In the genomic region with DNA sequence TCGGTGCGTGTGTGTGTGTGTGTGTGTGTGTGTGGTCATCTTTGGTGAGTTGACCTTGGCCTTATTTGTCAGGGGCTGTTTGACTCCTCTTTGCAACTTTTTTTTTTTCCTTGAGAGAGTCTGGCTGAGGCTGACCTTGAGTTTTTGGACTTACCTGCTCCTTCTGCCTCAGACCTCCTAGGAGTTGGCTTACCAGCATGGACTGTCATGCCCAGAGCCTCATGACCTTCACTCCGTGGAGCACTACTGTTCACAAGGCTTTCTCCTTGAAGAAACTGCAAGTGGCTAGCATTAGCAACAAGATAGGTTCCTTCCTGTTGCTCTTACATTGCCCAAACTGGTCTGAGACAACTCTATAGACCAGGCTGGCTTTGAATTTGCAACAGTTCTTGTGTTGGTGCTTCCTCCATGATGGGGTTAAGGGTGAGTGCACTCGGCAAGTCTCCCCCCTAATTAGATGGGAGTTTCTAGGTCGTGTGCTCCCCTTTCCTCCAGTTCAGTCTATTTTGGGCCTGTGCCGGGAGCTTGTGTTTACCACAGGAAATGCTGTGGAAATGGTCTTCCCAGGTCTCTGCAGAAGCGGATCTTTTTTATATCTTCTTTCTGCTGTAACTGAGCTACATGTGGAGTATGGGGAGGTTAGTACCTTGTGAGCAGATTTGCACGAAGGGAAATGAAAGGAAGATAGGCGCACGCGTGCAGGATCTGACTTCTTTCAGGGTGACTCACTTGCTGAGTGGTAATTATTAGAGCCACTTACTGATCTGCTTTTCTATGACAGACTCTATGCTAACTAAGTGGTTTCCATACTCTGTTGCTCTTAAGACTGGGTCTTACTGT, we compare ENCODE assay signal across 8 mouse cellular contexts. TPM values are rescaled to one million over a fixed set of nuclear protein-coding genes. Genes with fewer than 3 reads are reported as not detected.
DNase-seq lines count a peak whose midpoint lies in the region; ATAC-seq lines count a peak whose summit lies in the region.

No protein-coding gene starts in this region.

- no peak for DNase-seq in embryonic facial prominence, embryonic 10.5 days (ENCODE audit: low spot score)
- DNase-seq in gastrocnemius, adult 8-10 months (ENCODE audit: low spot score in 2 of 2): no peak
- no peak for DNase-seq in left cerebral cortex, postnatal 4 days

- no peak overlapping the region for H3K4me2 ChIP-seq in embryonic facial prominence, embryonic 13.5 days
- 0 out of 2 replicates have a peak overlapping the region, but pooled peaks have one; percentile 11 for H3K4me2 ChIP-seq in heart, embryonic 13.5 days
- no peak overlapping the region; the same call in 1 of the 2 replicates for H3K4me2 ChIP-seq in liver, embryonic 15.5 days
- H3K4me2 ChIP-seq in forebrain, embryonic 13.5 days: no peak overlapping the region

- H3K4me1 ChIP-seq in embryonic facial prominence, embryonic 13.5 days: peaks cover 13% of the 10 kb centered on the region
- peaks cover 11% of the 10 kb centered on the region for H3K4me1 ChIP-seq in embryonic facial prominence, embryonic 10.5 days
- peaks cover 31% of the 10 kb centered on the region for H3K4me1 ChIP-seq in heart, embryonic 13.5 days
- H3K4me1 ChIP-seq in liver, embryonic 15.5 days (replicated peaks): peaks cover 8% of the 10 kb centered on the region; the same call in 1 of the 2 replicates
- H3K4me1 ChIP-seq in forebrain, embryonic 13.5 days: no peaks in the 10 kb centered on the region

- intact Hi-C loops in left cerebral cortex, postnatal 4 days (cut with DNase I): no loop called here

- 78% methylated on average over 11 of the region's 11 CpGs for WGBS in embryonic facial prominence, embryonic 13.5 days
- WGBS in embryonic facial prominence, embryonic 10.5 days: 85% methylated on average over 11 of the region's 11 CpGs
- 52% methylated on average over 11 of the region's 11 CpGs for WGBS in heart, embryonic 13.5 days
- WGBS in liver, embryonic 15.5 days (ENCODE audit: insufficient replicate concordance): 44% methylated on average over 11 of the region's 11 CpGs
- WGBS in forebrain, embryonic 13.5 days: 86% methylated on average over 11 of the region's 11 CpGs

- H3K4me3 ChIP-seq in embryonic facial prominence, embryonic 13.5 days: no peak overlapping the region
- H3K4me3 ChIP-seq in embryonic facial prominence, embryonic 10.5 days: no peak overlapping the region
- no peak overlapping the region for H3K4me3 ChIP-seq in heart, embryonic 13.5 days
- H3K4me3 ChIP-seq in liver, embryonic 15.5 days (replicated peaks): no peak overlapping the region
- H3K4me3 ChIP-seq in forebrain, embryonic 13.5 days: no peak overlapping the region

- no peak for ATAC-seq in embryonic facial prominence, embryonic 13.5 days (ENCODE audit: insufficient number of reproducible peaks, insufficient read depth, low FRiP score, low TSS enrichment, low read depth)
- peak; percentile 80 for ATAC-seq in CD4-positive, CD25-positive, alpha-beta regulatory T cell, adult 4 months
- ATAC-seq in heart, embryonic 13.5 days (ENCODE audit: extremely low read depth, insufficient number of reproducible peaks, low FRiP score, low TSS enrichment): no peak
- ATAC-seq in liver, embryonic 15.5 days (ENCODE audit: insufficient read depth): peak; percentile 34; the same call in 1 of the 2 replicates
- ATAC-seq in forebrain, embryonic 13.5 days: no peak

- H3K9me3 ChIP-seq in embryonic facial prominence, embryonic 13.5 days: no peaks in the 10 kb centered on the region
- no peaks in the 10 kb centered on the region for H3K9me3 ChIP-seq in embryonic facial prominence, embryonic 10.5 days
- no peaks in the 10 kb centered on the region for H3K9me3 ChIP-seq in heart, embryonic 13.5 days
- H3K9me3 ChIP-seq in liver, embryonic 15.5 days (replicated peaks): no peaks in the 10 kb centered on the region
- H3K9me3 ChIP-seq in forebrain, embryonic 13.5 days (replicated peaks): no peaks in the 10 kb centered on the region

- no peaks in the 10 kb centered on the region for H3K27me3 ChIP-seq in embryonic facial prominence, embryonic 13.5 days
- no peaks in the 10 kb centered on the region for H3K27me3 ChIP-seq in embryonic facial prominence, embryonic 10.5 days (replicated peaks; ENCODE audit: low read depth, poor library complexity, severe bottlenecking)
- no peaks in the 10 kb centered on the region for H3K27me3 ChIP-seq in heart, embryonic 13.5 days (replicated peaks)
- H3K27me3 ChIP-seq in liver, embryonic 15.5 days: no peaks in the 10 kb centered on the region
- H3K27me3 ChIP-seq in forebrain, embryonic 13.5 days: no peaks in the 10 kb centered on the region

- H3K36me3 ChIP-seq in embryonic facial prominence, embryonic 13.5 days: peaks cover 81% of the 10 kb centered on the region
- peaks cover 96% of the 10 kb centered on the region for H3K36me3 ChIP-seq in embryonic facial prominence, embryonic 10.5 days (replicated peaks)
- peaks cover 75% of the 10 kb centered on the region for H3K36me3 ChIP-seq in heart, embryonic 13.5 days
- peaks cover 13% of the 10 kb centered on the region; the same call in 1 of the 2 replicates for H3K36me3 ChIP-seq in liver, embryonic 15.5 days (replicated peaks)
- peaks cover 68% of the 10 kb centered on the region for H3K36me3 ChIP-seq in forebrain, embryonic 13.5 days (ENCODE audit: poor library complexity, severe bottlenecking)

- 0 out of 2 replicates have a peak overlapping the region, but pooled peaks have one; percentile 18 for H3K27ac ChIP-seq in embryonic facial prominence, embryonic 13.5 days
- H3K27ac ChIP-seq in embryonic facial prominence, embryonic 10.5 days (replicated peaks): no peak overlapping the region
- peak overlapping the region; percentile 66 for H3K27ac ChIP-seq in heart, embryonic 13.5 days (replicated peaks)
- H3K27ac ChIP-seq in liver, embryonic 15.5 days (replicated peaks): peak overlapping the region; percentile 49
- no peak overlapping the region for H3K27ac ChIP-seq in forebrain, embryonic 13.5 days

- no peak overlapping the region for H3K9ac ChIP-seq in embryonic facial prominence, embryonic 13.5 days
- H3K9ac ChIP-seq in heart, embryonic 13.5 days: no peak overlapping the region; the same call in 1 of the 2 replicates
- H3K9ac ChIP-seq in liver, embryonic 15.5 days: no peak overlapping the region
- no peak overlapping the region for H3K9ac ChIP-seq in forebrain, embryonic 13.5 days

RNA-seq across cellular contexts. Expression of gene Cnbd2, which starts 54.0 kb away (rescaled TPM):
- polyA plus RNA-seq in embryonic facial prominence, embryonic 13.5 days (2015; fragmentation: Nextera tagmentation; extraction: Ambion mirVana): 5.0 and 5.2 TPM in 2 replicates
- 2.8 and 3.3 TPM in 2 replicates for polyA plus RNA-seq in embryonic facial prominence, embryonic 10.5 days (2016; fragmentation: Nextera tagmentation; extraction: Ambion mirVana)
- polyA plus RNA-seq in CD4-positive, CD25-positive, alpha-beta regulatory T cell, adult 4 months (2017; shearing (Covaris generic)): 1 to 10 TPM; 6.3 to 8.8 TPM
- 2.5 and 2.9 TPM in 2 replicates for polyA plus RNA-seq in heart, embryonic 13.5 days (2015; fragmentation: Nextera tagmentation; extraction: Ambion mirVana)
- polyA plus RNA-seq in liver, embryonic 15.5 days (2015; fragmentation: Nextera tagmentation; extraction: Ambion mirVana): 1.9 and 2.0 TPM in 2 replicates
- 5.4 and 5.7 TPM in 2 replicates for polyA plus RNA-seq in forebrain, embryonic 13.5 days (2015; fragmentation: Nextera tagmentation; extraction: Ambion mirVana)
- 1 to 10 TPM in 1 of 4 experiments, under 1 TPM in 3; 0.74 to 1.0 (median 0.85) TPM for total RNA-seq in gastrocnemius, adult 8-10 months (2022)
- 1 to 10 TPM; 4.1 to 4.7 TPM for total RNA-seq in left cerebral cortex, postnatal 4 days (2021)

RNA-seq across cellular contexts. Expression of gene Scand1, which starts 54.4 kb away (rescaled TPM):
- polyA plus RNA-seq in embryonic facial prominence, embryonic 13.5 days (2015; fragmentation: Nextera tagmentation; extraction: Ambion mirVana): 70.4 and 88.4 TPM in 2 replicates
- 54.9 and 60.2 TPM in 2 replicates for polyA plus RNA-seq in embryonic facial prominence, embryonic 10.5 days (2016; fragmentation: Nextera tagmentation; extraction: Ambion mirVana)
- polyA plus RNA-seq in CD4-positive, CD25-positive, alpha-beta regulatory T cell, adult 4 months (2017; shearing (Covaris generic)): 1 to 10 TPM; 1.6 to 2.7 TPM
- 47.0 and 53.3 TPM in 2 replicates for polyA plus RNA-seq in heart, embryonic 13.5 days (2015; fragmentation: Nextera tagmentation; extraction: Ambion mirVana)
- polyA plus RNA-seq in liver, embryonic 15.5 days (2015; fragmentation: Nextera tagmentation; extraction: Ambion mirVana): 26.3 and 28.5 TPM in 2 replicates
- polyA plus RNA-seq in forebrain, embryonic 13.5 days (2015; fragmentation: Nextera tagmentation; extraction: Ambion mirVana): 72.2 and 85.3 TPM in 2 replicates
- 10 to 100 TPM; 50.0 to 68.3 (median 62.9) TPM for total RNA-seq in gastrocnemius, adult 8-10 months (2022)
- 100 to 1,000 TPM in 1 of 2 experiments, 10 to 100 TPM in 1; 96.9 to 106 TPM for total RNA-seq in left cerebral cortex, postnatal 4 days (2021)

Comparison
In these comparisons a context has a peak if more than half of its experiments do, and no peak if none do; other contexts are left out.
1. H3K27ac ChIP-seq: peak in embryonic facial prominence, embryonic 13.5 days (single experiment), heart, embryonic 13.5 days (single experiment) and liver, embryonic 15.5 days (single experiment); none in embryonic facial prominence, embryonic 10.5 days (single experiment) and forebrain, embryonic 13.5 days (single experiment).
2. ATAC-seq: peak in CD4-positive, CD25-positive, alpha-beta regulatory T cell, adult 4 months (single experiment) and liver, embryonic 15.5 days (single experiment); none in embryonic facial prominence, embryonic 13.5 days (single experiment), heart, embryonic 13.5 days (single experiment) and forebrain, embryonic 13.5 days (single experiment).